Mouse (Mus musculus) liver, adult 2 months (tissue): ENCODE data around the gene Rbm38. TPM values are rescaled to one million over a fixed set of nuclear protein-coding genes. Genes with fewer than 3 reads are reported as not detected.
A peak's percentile ranks its signal among the peaks of the same experiment; 100 is the strongest.

Experiments
- DNase-seq: peaks from one replicate; pipeline ENCODE4 v3.0.0-alpha.2; 2011; ENCODE audit warnings: low read depth, low spot score; ENCODE audit errors: extremely low read depth
- H3K27ac ChIP-seq: fragments of 200-500 bp; replicated peaks from 2 replicates; pipeline ENCODE4 v1.5.1; 2012; ENCODE audit warnings: low read depth, mild to moderate bottlenecking, control low read depth, inconsistent platforms, low read length; ENCODE audit not compliant: insufficient read depth
- H3K27me3 ChIP-seq: fragments of 200-500 bp; 2 replicates; pipeline ENCODE4 v1.6.1; 2012; ENCODE audit warnings: mild to moderate bottlenecking, moderate library complexity, low read length, inconsistent platforms; ENCODE audit not compliant: control insufficient read depth, insufficient read depth
- H3K36me3 ChIP-seq: fragments of 200-500 bp; 2 replicates; pipeline ENCODE4 v1.6.1; 2012; ENCODE audit warnings: low read length, inconsistent platforms; ENCODE audit not compliant: control insufficient read depth, insufficient read depth
- H3K4me1 ChIP-seq: fragments of 200-500 bp; 2 replicates; pipeline ENCODE4 v1.6.1; 2011; ENCODE audit warnings: low read length; ENCODE audit not compliant: control insufficient read depth, insufficient read depth
- H3K4me3 ChIP-seq: fragments of 200-500 bp; 2 replicates; pipeline ENCODE4 v1.5.1; 2011; ENCODE audit warnings: low read depth, mild to moderate bottlenecking, control low read depth, low read length, moderate library complexity; ENCODE audit not compliant: insufficient read depth
- H3K79me2 ChIP-seq: fragments of 200-500 bp; 2 replicates; pipeline ENCODE4 v1.6.1; 2012; ENCODE audit warnings: inconsistent platforms, mild to moderate bottlenecking, low read length, moderate library complexity; ENCODE audit not compliant: control insufficient read depth, insufficient read depth
- H3K9ac ChIP-seq: fragments of 200-500 bp; 2 replicates; pipeline ENCODE4 v1.6.1; 2012; ENCODE audit warnings: low read depth, mild to moderate bottlenecking, control low read depth, inconsistent platforms, low read length
- CTCF ChIP-seq: fragments of 200-500 bp; IDR thresholded peaks from 2 replicates; pipeline ENCODE4 v1.5.1; 2011; ENCODE audit warnings: low read depth, low read length, control low read depth
- POLR2A ChIP-seq: fragments of 200-500 bp; IDR thresholded peaks from 2 replicates; pipeline ENCODE4 v1.6.1; 2011; ENCODE audit warnings: low read length, control low read depth; ENCODE audit not compliant: insufficient read depth; ENCODE audit errors: extremely low read depth
- WGBS: fragments of 180-500 bp; shearing (Covaris S2); methylation state at CpG from one replicate; pipeline ENCODE4 v1.1.7; 2018; 5-methylcytosine and 5-hydroxymethylcytosine counted together
- polyA plus RNA-seq: library from polyadenylated mRNA; depleted of rRNA; stranded (reverse); fragments of >200 nt; gene quantifications from 2 replicates; pipeline ENCODE4 v1.2.3, GENCODE M21; 2012; rRNA removed
- total RNA-seq: library from RNA; depleted of rRNA; stranded (reverse); fragments of >200 nt; gene quantifications from 2 replicates; pipeline ENCODE4 v1.2.3, GENCODE M21; 2014; rRNA removed

The Rbm38 gene
- total RNA-seq (0.55 and 0.74 TPM in 2 replicates), polyA plus RNA-seq (6.4 and 11.1 TPM in 2 replicates)

DNA sequence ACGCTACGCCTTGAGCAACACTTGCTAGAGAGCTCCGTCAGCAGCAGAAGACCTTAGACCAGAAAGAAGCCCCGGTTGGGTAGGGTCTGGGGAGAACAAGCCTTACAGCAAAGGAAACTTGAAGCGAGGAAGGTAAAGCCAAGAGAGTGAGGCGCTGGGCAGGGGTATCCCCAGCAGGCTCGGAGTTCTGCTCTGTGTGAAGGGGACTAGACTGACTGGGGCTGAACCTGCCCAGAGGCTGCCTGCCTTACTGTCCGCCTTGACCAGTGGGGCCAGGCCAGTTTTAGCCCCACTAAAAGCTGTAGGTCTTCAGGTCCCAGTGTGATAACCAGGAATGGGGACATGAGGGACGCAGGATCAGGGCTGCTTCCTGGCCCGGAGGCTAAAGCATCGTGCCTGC is at the start of gene Rbm38:
Gene Rbm38, plus strand, starts transcription at position 69 of the 400 bp plus-strand sequence.
- Histone ChIP-seq H3K36me3 (no peaks in the 10 kb centered on the region), H3K9ac (peak within 1 kb of the TSS; percentile 7), H3K27me3 (no peaks in the 10 kb centered on the region), H3K79me2 (peaks cover 3% of the 10 kb centered on the region; the same call in 1 of the 2 replicates), H3K27ac (no peak within 1 kb of the TSS), H3K4me3 (peak within 1 kb of the TSS; percentile 34), H3K4me1 (peaks cover 18% of the 10 kb centered on the region)
- 51% methylated on average over 11 of the region's 11 CpGs for WGBS
- TF ChIP-seq POLR2A (no peak), CTCF (no peak)
- no peak for DNase-seq

- no peaks in the 10 kb centered on the region for H3K79me2 ChIP-seq
- peaks cover 9% of the 10 kb centered on the region; the same call in 1 of the 2 replicates for H3K4me1 ChIP-seq
- no peak for TF ChIP-seq CTCF
- TF ChIP-seq POLR2A: no peak
- no peak overlapping the region for H3K4me3 ChIP-seq
- WGBS: 97% methylated on average over 2 of the region's 2 CpGs
- DNase-seq: no peak
- H3K27ac ChIP-seq: no peak overlapping the region
- no peaks in the 10 kb centered on the region for H3K36me3 ChIP-seq
- no peaks in the 10 kb centered on the region for H3K27me3 ChIP-seq
- H3K9ac ChIP-seq: no peak overlapping the region
Measured at GRCm38 (mm10) chr2:172971865-172972264, 48.4 kb upstream of the Rbm38 start.

DNA sequence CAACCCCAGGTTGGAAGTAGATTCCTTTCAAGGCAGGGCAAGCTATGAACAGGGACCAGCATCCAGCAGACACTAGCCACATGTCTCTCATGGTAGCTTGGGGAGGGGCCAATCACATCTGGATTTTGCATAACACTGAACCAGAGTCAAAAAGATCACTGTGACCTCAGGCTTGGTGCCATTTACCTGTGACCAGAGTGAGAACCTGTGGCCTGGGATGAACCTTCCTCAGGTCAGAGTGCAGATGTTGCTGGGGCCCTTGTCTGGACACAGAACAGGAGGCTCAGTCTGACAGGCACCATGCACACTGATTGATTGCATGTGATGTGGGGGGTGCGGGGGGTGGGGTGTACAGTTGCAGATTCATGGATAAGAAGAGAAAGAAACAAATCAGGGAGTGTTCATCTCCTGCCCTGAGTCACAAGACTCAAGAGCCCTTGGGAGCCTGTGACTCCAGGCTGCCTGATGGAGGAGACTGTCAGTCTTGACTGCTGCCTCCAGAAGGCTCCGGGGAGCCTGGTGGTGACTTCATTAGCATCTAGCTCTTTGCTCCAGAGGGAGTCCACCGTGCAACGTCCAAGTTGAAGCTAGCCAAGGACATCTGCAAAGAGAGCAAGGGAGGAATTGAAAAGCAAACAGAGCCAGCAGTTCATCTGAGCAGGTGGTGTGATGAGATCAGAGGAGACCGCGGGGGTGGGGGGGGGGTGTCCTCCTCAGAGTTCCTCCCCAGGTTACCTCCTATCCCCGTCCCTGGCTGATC is 46.3 kb upstream of the Rbm38 start:
- DNase-seq: peak; percentile 87
- Histone ChIP-seq H3K36me3 (no peaks in the 10 kb centered on the region), H3K27me3 (no peaks in the 10 kb centered on the region), H3K27ac (0 out of 2 replicates have a peak overlapping the region, but pooled peaks have one; percentile 28), H3K4me1 (peaks cover 9% of the 10 kb centered on the region; the same call in 1 of the 2 replicates), H3K79me2 (no peaks in the 10 kb centered on the region), H3K9ac (no peak overlapping the region), H3K4me3 (no peak overlapping the region)
- WGBS: 6% methylated on average over 7 of the region's 7 CpGs
- TF ChIP-seq CTCF: no peak
- TF ChIP-seq POLR2A: no peak

GRCm38 (mm10) chr2:172974701-172975100 is 45.6 kb upstream of the Rbm38 start:
- no peaks in the 10 kb centered on the region for H3K36me3 ChIP-seq
- 73% methylated on average over 7 of the region's 7 CpGs for WGBS
- no peak overlapping the region for H3K27ac ChIP-seq
- no peak overlapping the region for H3K4me3 ChIP-seq
- no peak for DNase-seq
- no peak overlapping the region for H3K9ac ChIP-seq
- H3K27me3 ChIP-seq: no peaks in the 10 kb centered on the region
- TF ChIP-seq CTCF (no peak), POLR2A (no peak)
- no peaks in the 10 kb centered on the region for H3K79me2 ChIP-seq
- H3K4me1 ChIP-seq: peaks cover 9% of the 10 kb centered on the region; the same call in 1 of the 2 replicates

- WGBS: 58% methylated on average over 6 of the region's 6 CpGs
- DNase-seq: peak; percentile 42
- H3K36me3 ChIP-seq: no peaks in the 10 kb centered on the region
- TF ChIP-seq POLR2A (no peak), CTCF (no peak)
- no peak overlapping the region for H3K9ac ChIP-seq
- no peak overlapping the region for H3K4me3 ChIP-seq
- H3K27ac ChIP-seq: no peak overlapping the region
- H3K27me3 ChIP-seq: no peaks in the 10 kb centered on the region
- H3K4me1 ChIP-seq: peaks cover 9% of the 10 kb centered on the region; the same call in 1 of the 2 replicates
- H3K79me2 ChIP-seq: no peaks in the 10 kb centered on the region
Measured at GRCm38 (mm10) chr2:172975159-172975558, 45.1 kb upstream of the Rbm38 start.

DNA sequence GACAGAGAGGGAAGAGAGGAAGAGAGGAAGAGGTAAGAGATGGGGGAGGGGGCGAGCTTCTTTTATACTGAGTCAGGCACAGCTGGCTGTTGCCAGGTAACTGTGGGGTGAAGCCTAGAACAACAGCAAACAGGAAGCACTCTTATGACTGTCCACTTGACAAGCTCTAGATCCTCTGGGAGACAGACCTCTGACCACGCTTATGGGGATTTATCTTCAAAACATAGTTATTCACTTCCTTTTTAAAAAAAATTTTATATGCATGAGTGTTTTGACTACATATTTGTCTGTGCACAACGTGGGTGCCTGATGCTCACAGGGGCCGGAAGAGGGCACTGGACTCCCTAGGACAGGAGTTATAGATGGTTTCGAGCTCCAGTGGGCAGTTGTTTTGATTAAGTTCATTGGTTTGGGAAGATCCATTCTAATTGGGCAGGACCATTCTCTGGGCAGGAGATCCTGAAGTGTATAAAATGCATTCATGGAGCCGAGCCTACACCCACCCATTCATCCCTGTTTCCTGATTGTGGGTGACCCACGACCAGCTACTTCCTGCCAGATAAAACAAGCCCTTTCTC is 43.5 kb upstream of the Rbm38 start:
- peaks cover 9% of the 10 kb centered on the region; the same call in 1 of the 2 replicates for H3K4me1 ChIP-seq
- 55% methylated on average over 7 of the region's 7 CpGs for WGBS
- no peak overlapping the region for H3K9ac ChIP-seq
- DNase-seq: no peak
- no peaks in the 10 kb centered on the region for H3K27me3 ChIP-seq
- no peaks in the 10 kb centered on the region for H3K79me2 ChIP-seq
- H3K4me3 ChIP-seq: no peak overlapping the region
- H3K27ac ChIP-seq: no peak overlapping the region
- H3K36me3 ChIP-seq: no peaks in the 10 kb centered on the region
- TF ChIP-seq POLR2A (no peak), CTCF (no peak)
